8 mouse cellular contexts compared by ENCODE assay signal in the genomic region with DNA sequence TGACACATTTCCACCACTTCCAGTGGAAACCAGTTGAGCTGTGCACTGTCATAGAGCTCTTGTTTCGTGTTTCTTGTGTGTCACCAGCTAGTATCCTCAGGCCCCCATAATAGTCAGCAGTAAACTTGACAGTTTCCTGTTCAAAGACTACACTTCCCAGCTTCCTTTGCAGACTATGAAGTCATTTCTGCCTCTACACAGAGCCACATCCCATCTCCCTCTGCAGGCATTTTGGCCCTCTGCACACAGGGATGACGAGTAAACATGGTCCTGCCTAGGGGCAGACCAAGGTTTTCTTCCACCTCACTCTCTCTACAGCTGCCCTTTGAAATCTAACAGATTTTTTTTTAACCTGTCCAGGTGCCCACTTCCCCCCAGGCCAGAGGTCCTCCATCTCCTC. TPM values are rescaled to one million over a fixed set of nuclear protein-coding genes. Genes with fewer than 3 reads are reported as not detected.
DNase-seq lines count a peak whose midpoint lies in the region; ATAC-seq and TF ChIP-seq lines count a peak whose summit lies in the region.

No protein-coding gene starts in this region.

- ATAC-seq in neural tube, embryonic 11.5 days (ENCODE audit: insufficient read depth, low FRiP score, low TSS enrichment) = no peak
- peak; percentile 58 for ATAC-seq in inflammation-experienced regulatory T-cells, adult 6 months
- ATAC-seq in stomach, postnatal 0 days (ENCODE audit: low FRiP score, low TSS enrichment) = 0 out of 2 replicates have a peak, but pooled peaks have one; percentile 44

- 65% methylated on average over 2 of the region's 2 CpGs for WGBS in heart, embryonic 10.5 days
- WGBS in neural tube, embryonic 11.5 days = 72% methylated on average over 2 of the region's 2 CpGs
- WGBS in stomach, postnatal 0 days = 43% methylated on average over 2 of the region's 2 CpGs

- H3K4me3 ChIP-seq in heart, embryonic 10.5 days = no peak overlapping the region
- no peak overlapping the region for H3K4me3 ChIP-seq in neural tube, embryonic 11.5 days (ENCODE audit: low read depth, low read length)
- no peak overlapping the region for H3K4me3 ChIP-seq in stomach, postnatal 0 days (ENCODE audit: low read depth, low read length)

- H3K9me3 ChIP-seq in heart, embryonic 10.5 days = no peaks in the 10 kb centered on the region
- no peaks in the 10 kb centered on the region for H3K9me3 ChIP-seq in neural tube, embryonic 11.5 days (ENCODE audit: control insufficient read depth, low read length)
- no peaks in the 10 kb centered on the region for H3K9me3 ChIP-seq in stomach, postnatal 0 days (ENCODE audit: control insufficient read depth, low read length)

- TF ChIP-seq CTCF in stomach, postnatal 0 days (IDR thresholded peaks at IDR 0.05; ENCODE audit: low read depth) = peak; percentile 61

- no peak overlapping the region for H3K9ac ChIP-seq in neural tube, embryonic 11.5 days (ENCODE audit: low read length)
- no peak overlapping the region for H3K9ac ChIP-seq in stomach, postnatal 0 days (ENCODE audit: low read length)

- H3K27me3 ChIP-seq in heart, embryonic 10.5 days (ENCODE audit: insufficient read depth, poor library complexity, severe bottlenecking) = no peaks in the 10 kb centered on the region
- H3K27me3 ChIP-seq in neural tube, embryonic 11.5 days (ENCODE audit: control insufficient read depth, insufficient read depth, low read length) = no peaks in the 10 kb centered on the region
- H3K27me3 ChIP-seq in stomach, postnatal 0 days (ENCODE audit: control insufficient read depth, insufficient read depth, low read length) = no peaks in the 10 kb centered on the region

- peak; percentile 48 for DNase-seq in heart, postnatal 4 days
- no peak for DNase-seq in heart, embryonic 10.5 days (ENCODE audit: low spot score)
- peak; percentile 5 for DNase-seq in neural tube, embryonic 11.5 days (ENCODE audit: low spot score)
- DNase-seq in neural tube, embryonic 10.5 days (ENCODE audit: extremely low spot score, low spot score) = no peak
- DNase-seq in stomach, postnatal 0 days (ENCODE audit: low spot score) = peak; percentile 47
- no peak for DNase-seq in right cerebral cortex, postnatal 25 days
- no peak for DNase-seq in cerebellum, postnatal 14 days

- H3K36me3 ChIP-seq in heart, embryonic 10.5 days = peaks cover 36% of the 10 kb centered on the region
- peaks cover 15% of the 10 kb centered on the region; the same call in 1 of the 2 replicates for H3K36me3 ChIP-seq in neural tube, embryonic 11.5 days (ENCODE audit: control insufficient read depth, insufficient read depth, low read length)
- H3K36me3 ChIP-seq in stomach, postnatal 0 days (ENCODE audit: control insufficient read depth, insufficient read depth, low read length) = peaks cover 8% of the 10 kb centered on the region

- H3K27ac ChIP-seq in heart, embryonic 10.5 days = no peak overlapping the region
- no peak overlapping the region for H3K27ac ChIP-seq in neural tube, embryonic 11.5 days (ENCODE audit: low read depth, low read length)
- H3K27ac ChIP-seq in stomach, postnatal 0 days (replicated peaks) = no peak overlapping the region

- H3K4me2 ChIP-seq in neural tube, embryonic 11.5 days (ENCODE audit: low read depth) = no peak overlapping the region
- H3K4me2 ChIP-seq in stomach, postnatal 0 days (replicated peaks; ENCODE audit: low read depth) = no peak overlapping the region

- TF ChIP-seq EP300 in stomach, postnatal 0 days (optimal IDR thresholded peaks at IDR 0.05) = no peak

- peaks cover 45% of the 10 kb centered on the region for H3K4me1 ChIP-seq in heart, embryonic 10.5 days
- H3K4me1 ChIP-seq in neural tube, embryonic 11.5 days (ENCODE audit: control insufficient read depth, insufficient read depth, low read length) = peaks cover 14% of the 10 kb centered on the region
- H3K4me1 ChIP-seq in stomach, postnatal 0 days (replicated peaks; ENCODE audit: control insufficient read depth, insufficient read depth) = peaks cover 5% of the 10 kb centered on the region; the same call in 1 of the 2 replicates

RNA-seq across cellular contexts. Expression of a gene that starts 2.1 kb away (rescaled TPM):
- 10 to 100 TPM; 76.5 to 82.6 TPM for total RNA-seq in heart, postnatal 4 days (2021)
- polyA plus RNA-seq in heart, embryonic 10.5 days (2016; fragmentation: Nextera tagmentation; extraction: Ambion mirVana) = 153 and 186 TPM in 2 replicates
- polyA plus RNA-seq in neural tube, embryonic 11.5 days (2014; fragmentation: Nextera tagmentation; extraction: Ambion mirVana) = 244 and 251 TPM in 2 replicates
- polyA plus RNA-seq in inflammation-experienced regulatory T-cells, adult 6 months (2017; shearing (Covaris generic)) = 100 to 1,000 TPM in 2 of 3 experiments, 10 to 100 TPM in 1; 93.4 to 136 (median 107) TPM
- polyA plus RNA-seq in stomach, postnatal 0 days (2015; fragmentation: Nextera tagmentation; extraction: Ambion mirVana) = 113 and 115 TPM in 2 replicates

RNA-seq across cellular contexts. Expression of a gene that starts 3.5 kb away (rescaled TPM):
- total RNA-seq in heart, postnatal 4 days (2021) = under 1 TPM in 1 of 2 experiments, not detected in 1; 0.83 TPM
- not detected in 2 replicates for polyA plus RNA-seq in heart, embryonic 10.5 days (2016; fragmentation: Nextera tagmentation; extraction: Ambion mirVana)
- polyA plus RNA-seq in neural tube, embryonic 11.5 days (2014; fragmentation: Nextera tagmentation; extraction: Ambion mirVana) = not detected in 2 replicates
- not detected for polyA plus RNA-seq in inflammation-experienced regulatory T-cells, adult 6 months (2017; shearing (Covaris generic))
- not detected in 2 replicates for polyA plus RNA-seq in stomach, postnatal 0 days (2015; fragmentation: Nextera tagmentation; extraction: Ambion mirVana)

RNA-seq across cellular contexts. Expression of a gene that starts 17.0 kb away (rescaled TPM):
- 1 to 10 TPM; 1.7 to 1.8 TPM for total RNA-seq in heart, postnatal 4 days (2021)
- polyA plus RNA-seq in heart, embryonic 10.5 days (2016; fragmentation: Nextera tagmentation; extraction: Ambion mirVana) = 0.26 and 2.2 TPM in 2 replicates
- polyA plus RNA-seq in neural tube, embryonic 11.5 days (2014; fragmentation: Nextera tagmentation; extraction: Ambion mirVana) = 0.19 and 0.24 TPM in 2 replicates
- polyA plus RNA-seq in inflammation-experienced regulatory T-cells, adult 6 months (2017; shearing (Covaris generic)) = not detected
- 3.5 and 5.8 TPM in 2 replicates for polyA plus RNA-seq in stomach, postnatal 0 days (2015; fragmentation: Nextera tagmentation; extraction: Ambion mirVana)

RNA-seq across cellular contexts. Expression of a gene that starts 25.6 kb away (rescaled TPM):
- 100 to 1,000 TPM; 353 to 365 TPM for total RNA-seq in heart, postnatal 4 days (2021)
- 550 and 670 TPM in 2 replicates for polyA plus RNA-seq in heart, embryonic 10.5 days (2016; fragmentation: Nextera tagmentation; extraction: Ambion mirVana)
- polyA plus RNA-seq in neural tube, embryonic 11.5 days (2014; fragmentation: Nextera tagmentation; extraction: Ambion mirVana) = 562 and 566 TPM in 2 replicates
- polyA plus RNA-seq in inflammation-experienced regulatory T-cells, adult 6 months (2017; shearing (Covaris generic)) = 100 to 1,000 TPM; 135 to 164 (median 149) TPM
- 858 and 892 TPM in 2 replicates for polyA plus RNA-seq in stomach, postnatal 0 days (2015; fragmentation: Nextera tagmentation; extraction: Ambion mirVana)

RNA-seq across cellular contexts. Expression of a gene that starts 34.0 kb away (rescaled TPM):
- total RNA-seq in heart, postnatal 4 days (2021) = 100 to 1,000 TPM; 296 to 308 TPM
- 587 and 673 TPM in 2 replicates for polyA plus RNA-seq in heart, embryonic 10.5 days (2016; fragmentation: Nextera tagmentation; extraction: Ambion mirVana)
- polyA plus RNA-seq in neural tube, embryonic 11.5 days (2014; fragmentation: Nextera tagmentation; extraction: Ambion mirVana) = 686 and 719 TPM in 2 replicates
- polyA plus RNA-seq in inflammation-experienced regulatory T-cells, adult 6 months (2017; shearing (Covaris generic)) = 100 to 1,000 TPM; 624 to 862 (median 685) TPM
- polyA plus RNA-seq in stomach, postnatal 0 days (2015; fragmentation: Nextera tagmentation; extraction: Ambion mirVana) = 352 and 362 TPM in 2 replicates

Comparison
In these comparisons a context has a peak if more than half of its experiments do, and no peak if none do; other contexts are left out.
1. DNase-seq: peak in heart, postnatal 4 days (single experiment), neural tube, embryonic 11.5 days (single experiment) and stomach, postnatal 0 days (single experiment); none in heart, embryonic 10.5 days (single experiment), neural tube, embryonic 10.5 days (single experiment), right cerebral cortex, postnatal 25 days (single experiment) and cerebellum, postnatal 14 days (0 of 2).